Mouse (Mus musculus) lung, postnatal 36 days (tissue): ENCODE measurements around the gene Tbrg1.
A peak's percentile ranks its signal among the peaks of the same experiment; 100 is the strongest.

ENCODE experiments used
- DNase-seq: peaks from one replicate; pipeline ENCODE4 v3.0.0; 2022; ENCODE audit warnings: mixed read lengths

Tbrg1 gene

DNA sequence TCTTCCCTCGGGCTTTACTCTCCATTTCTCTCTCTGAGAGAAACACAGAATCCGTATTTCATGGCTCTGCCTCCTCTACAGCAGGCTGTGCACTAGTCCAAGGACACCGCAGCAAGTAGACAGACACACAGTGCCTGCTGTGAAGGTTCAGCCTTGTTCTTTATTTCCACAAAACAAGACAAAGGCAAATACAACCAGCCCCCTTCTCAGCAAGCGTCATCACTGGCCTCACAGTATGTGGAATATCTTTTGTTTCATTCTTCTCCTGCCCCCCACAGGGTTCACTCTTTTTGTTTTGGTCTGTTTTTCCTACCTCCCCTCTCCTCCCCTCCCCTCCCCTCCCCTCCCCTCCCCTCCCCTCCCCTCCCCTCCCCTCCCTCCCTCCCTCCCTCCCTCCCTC lies 28.5 kb downstream of the Tbrg1 start:
- DNase-seq = no peak

GRCm38 (mm10) chr9:37627263-37627662 lies 29.8 kb downstream of the Tbrg1 start:
- no peak for DNase-seq

DNA sequence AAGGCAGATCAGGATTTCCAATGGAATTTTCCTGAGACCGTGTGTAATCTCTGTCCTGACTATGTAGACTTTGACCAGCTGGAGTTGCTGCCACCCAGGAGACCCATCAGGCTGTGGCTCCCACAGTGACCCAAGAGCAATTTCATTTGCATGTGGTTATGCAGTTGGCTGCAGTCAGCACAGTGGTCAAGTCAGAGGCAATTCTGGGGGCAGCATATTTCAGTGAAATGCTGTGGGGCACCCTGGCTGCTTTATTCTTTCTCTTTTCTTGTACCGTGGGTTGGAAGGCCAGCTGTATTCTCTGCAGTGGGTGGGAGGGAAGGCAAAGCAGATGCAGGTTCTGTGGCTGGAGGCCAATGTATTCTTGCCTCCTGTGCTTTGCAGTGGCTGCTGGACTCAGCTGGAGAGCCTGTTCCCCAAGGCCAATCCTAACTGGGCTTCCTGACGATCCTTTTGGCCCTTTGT lies 31.0 kb downstream of the Tbrg1 start:
- DNase-seq = no peak

GRCm38 (mm10) chr9:37625641-37626040 lies 31.5 kb downstream of the Tbrg1 start:
- DNase-seq = peak; percentile 10

- DNase-seq = no peak
These were observed 32.0 kb downstream of the Tbrg1 start for GRCm38 (mm10) chr9:37625129-37625528.

DNA sequence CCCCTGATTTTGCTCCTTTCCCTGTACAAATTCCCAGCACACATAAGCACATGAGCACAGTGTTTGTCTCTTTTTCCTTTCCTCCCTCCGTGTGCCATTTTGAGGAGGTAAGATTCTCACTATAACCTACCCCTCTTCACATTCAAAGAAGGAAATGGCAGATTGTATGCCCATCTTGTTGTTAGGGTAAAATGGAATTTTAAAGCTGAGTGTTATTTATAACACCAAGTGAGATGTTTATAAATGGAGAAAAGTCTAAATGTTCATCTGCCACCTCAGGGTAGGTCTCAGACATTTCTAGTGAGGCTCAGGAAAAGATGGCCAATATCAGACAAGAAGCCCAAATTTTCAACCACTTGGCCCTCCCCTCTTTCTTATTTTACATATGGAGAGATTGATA lies 32.6 kb downstream of the Tbrg1 start:
- DNase-seq = no peak

DNA sequence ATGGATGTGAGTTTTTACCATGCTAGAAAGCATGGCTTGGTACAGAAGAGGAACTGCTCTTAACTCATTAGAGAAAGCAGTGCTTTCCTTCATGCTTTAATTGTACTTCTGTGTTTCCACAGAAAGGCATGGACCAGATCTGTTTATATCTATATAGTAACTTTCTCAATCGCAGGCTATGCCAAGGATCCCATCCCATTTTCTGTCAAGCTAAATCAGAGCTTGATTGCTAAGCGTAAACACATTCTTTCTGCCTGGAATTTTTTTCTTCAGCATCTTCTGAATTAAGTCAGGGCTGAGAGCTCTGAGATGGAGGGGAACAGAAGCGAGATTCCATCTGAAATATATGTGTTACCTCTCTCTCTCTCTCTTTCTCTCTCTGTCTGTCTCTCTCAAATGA lies 33.1 kb downstream of the Tbrg1 start:
- DNase-seq = no peak

- DNase-seq = no peak
These were observed 35.8 kb downstream of the Tbrg1 start for GRCm38 (mm10) chr9:37621290-37621689.

GRCm38 (mm10) chr9:37616770-37617169 lies 40.3 kb downstream of the Tbrg1 start:
- peak; percentile 77 for DNase-seq

GRCm38 (mm10) chr9:37615220-37615619 lies 41.9 kb downstream of the Tbrg1 start:
- no peak for DNase-seq

DNA sequence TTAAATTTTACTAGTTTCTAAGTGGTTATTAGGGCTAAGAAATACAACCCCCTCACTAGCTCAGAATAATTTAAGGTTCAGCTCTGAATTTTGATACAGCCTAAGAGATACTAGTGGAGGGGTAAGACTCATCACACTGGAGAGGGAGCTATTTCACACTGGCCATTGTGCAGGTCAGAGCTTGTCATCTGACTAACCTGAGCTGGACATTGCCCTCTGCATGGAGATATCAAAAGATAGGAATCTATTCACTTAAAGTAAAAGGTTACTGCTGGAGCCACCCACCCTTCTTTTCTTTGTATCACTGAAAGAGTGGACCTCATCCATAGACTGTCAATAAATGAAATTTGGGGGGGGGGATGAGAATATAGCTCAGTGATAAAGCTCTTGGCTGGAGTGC lies 42.8 kb downstream of the Tbrg1 start:
- no peak for DNase-seq

GRCm38 (mm10) chr9:37613911-37614280 lies 43.2 kb downstream of the Tbrg1 start:
- no peak for DNase-seq

- peak; percentile 92 for DNase-seq
These were observed 43.8 kb downstream of the Tbrg1 start, which contains the start of gene Spa17 for GRCm38 (mm10) chr9:37613182-37613910. Gene Spa17, minus strand, starts transcription at chr9:37613722.

DNA sequence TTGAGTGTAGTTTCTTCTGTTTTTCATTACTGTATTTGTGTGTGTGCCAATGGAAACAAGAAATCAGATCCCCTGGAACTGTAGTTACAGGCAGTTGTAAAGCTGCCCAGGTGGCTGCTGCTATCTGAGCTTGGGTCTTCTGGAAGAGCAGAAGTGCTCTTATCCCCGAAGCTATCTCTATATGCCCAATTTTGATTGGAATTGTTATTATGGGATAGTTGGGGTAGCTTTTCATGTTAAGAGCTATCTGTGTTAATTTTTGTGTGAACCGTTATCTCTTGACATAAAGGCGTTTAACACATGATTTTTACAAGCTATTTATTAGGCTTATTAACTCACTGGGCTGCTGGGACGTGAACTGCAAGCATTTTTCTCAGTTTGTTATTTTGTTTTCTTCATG lies 47.6 kb downstream of the Tbrg1 start:
- DNase-seq = no peak

- DNase-seq = no peak
These were observed 52.0 kb downstream of the Tbrg1 start for GRCm38 (mm10) chr9:37605089-37605488.

GRCm38 (mm10) chr9:37600538-37601205 lies 56.4 kb downstream of the Tbrg1 start:
- no peak for DNase-seq
